Mouse (Mus musculus) kidney, postnatal 0 days (tissue): ENCODE data around the gene Rabl6. TPM values are rescaled to one million over a fixed set of nuclear protein-coding genes. Genes with fewer than 3 reads are reported as not detected.

ENCODE experiments used
- ATAC-seq: fragments of 200-750 bp; cut with Nextera tagmentation; replicated peaks from 2 replicates; pipeline ENCODE4 v1.8.0; 2017; ENCODE audit warnings: low read depth, moderate number of reproducible peaks, moderate TSS enrichment, moderate library complexity; ENCODE audit not compliant: low FRiP score
- DNase-seq: peaks from one replicate; pipeline ENCODE4 v3.0.0-alpha.2; 2016; ENCODE audit warnings: low spot score
- H3K27ac ChIP-seq: fragments of 300-500 bp; sonication (generic); 2 replicates; pipeline ENCODE4 v1.5.1; 2014; ENCODE audit warnings: mild to moderate bottlenecking
- H3K27me3 ChIP-seq: fragments of 300-500 bp; sonication (generic); 2 replicates; pipeline ENCODE4 v1.6.1; 2014; ENCODE audit warnings: low read length, mixed read lengths; ENCODE audit not compliant: insufficient read depth
- H3K36me3 ChIP-seq: fragments of 300-500 bp; sonication (generic); 2 replicates; pipeline ENCODE4 v1.6.1; 2014; ENCODE audit warnings: low read length, mixed read lengths; ENCODE audit not compliant: insufficient read depth
- H3K4me1 ChIP-seq: fragments of 300-500 bp; sonication (generic); replicated peaks from 2 replicates; pipeline ENCODE4 v1.6.1; 2014; ENCODE audit warnings: antibody characterized with exemption, low read length, mixed read lengths; ENCODE audit not compliant: insufficient read depth
- H3K4me2 ChIP-seq: fragments of 300-500 bp; sonication (generic); 2 replicates; pipeline ENCODE4 v1.6.1; 2014; ENCODE audit warnings: mild to moderate bottlenecking, low read length, moderate library complexity, mixed read lengths
- H3K4me3 ChIP-seq: fragments of 300-500 bp; sonication (generic); replicated peaks from 2 replicates; pipeline ENCODE4 v1.5.1; 2014; ENCODE audit warnings: low read depth, low read length
- H3K9ac ChIP-seq: fragments of 300-500 bp; sonication (generic); 2 replicates; pipeline ENCODE4 v1.6.1; 2014; ENCODE audit warnings: low read depth, low read length
- H3K9me3 ChIP-seq: fragments of 300-500 bp; sonication (generic); replicated peaks from 2 replicates; pipeline ENCODE4 v1.6.1; 2016; ENCODE audit warnings: low read length, inconsistent platforms, mixed read lengths
- CTCF ChIP-seq: IDR thresholded peaks from 2 replicates; pipeline ENCODE4 v1.5.1; 2016; ENCODE audit warnings: antibody characterized with exemption, low read depth, mild to moderate bottlenecking, moderate library complexity
- WGBS: fragments of 180-500 bp; shearing (Covaris S2); extraction: QIAGEN DNeasy Blood & Tissue Kit; methylation state at CpG from one replicate; pipeline ENCODE4 v1.1.7; 2014; 5-methylcytosine and 5-hydroxymethylcytosine counted together
- polyA plus RNA-seq: library from polyadenylated mRNA; unstranded; fragments of >200 nt; fragmentation: Nextera tagmentation; extraction: Ambion mirVana; gene quantifications from 2 replicates; pipeline ENCODE4 v1.2.1, GENCODE M21; 2015

Rabl6 gene
- polyA plus RNA-seq, 1 experiment from 2014 or later, result 45.6 TPM

- H3K9me3 ChIP-seq, result no peaks in the 10 kb centered on the region
- DNase-seq, result no peak
- peaks cover 30% of the 10 kb centered on the region for H3K27me3 ChIP-seq
- 8% methylated on average over 11 of the region's 11 CpGs for WGBS
- H3K9ac ChIP-seq, result peak overlapping the region; percentile 54
- no peak for ATAC-seq
- H3K27ac ChIP-seq, result peak overlapping the region; percentile 90
- 0 out of 2 replicates have a peak, but pooled peaks cover 5% of the 10 kb centered on the region for H3K36me3 ChIP-seq
- no peak for TF ChIP-seq CTCF
- H3K4me1 ChIP-seq, result peaks cover 39% of the 10 kb centered on the region
- H3K4me2 ChIP-seq, result peak overlapping the region; percentile 91
- peak overlapping the region; percentile 54 for H3K4me3 ChIP-seq
Measured at GRCm38 (mm10) chr2:25574136-25574535, 34.2 kb downstream of the Rabl6 start.

- H3K27me3 ChIP-seq, result peaks cover 20% of the 10 kb centered on the region
Measured at GRCm38 (mm10) chr2:25573068-25573467, 35.3 kb downstream of the Rabl6 start.

GRCm38 (mm10) chr2:25571221-25571620 lies 37.1 kb downstream of the Rabl6 start:
- no peak overlapping the region for H3K27ac ChIP-seq
- H3K36me3 ChIP-seq, result 0 out of 2 replicates have a peak, but pooled peaks cover 11% of the 10 kb centered on the region
- peaks cover 17% of the 10 kb centered on the region for H3K4me1 ChIP-seq
- ATAC-seq (no peak), DNase-seq (no peak)
- no peaks in the 10 kb centered on the region for H3K9me3 ChIP-seq
- no peak overlapping the region for H3K9ac ChIP-seq
- no peak for TF ChIP-seq CTCF
- H3K4me2 ChIP-seq, result no peak overlapping the region
- no peak overlapping the region for H3K4me3 ChIP-seq
- WGBS, result 85% methylated on average over 4 of the region's 4 CpGs
- 0 out of 2 replicates have a peak, but pooled peaks cover 2% of the 10 kb centered on the region for H3K27me3 ChIP-seq

More at GRCm38 (mm10) chr2:25573068-25573467, 35.3 kb downstream of the Rabl6 start:
- no peak for DNase-seq
- 79% methylated on average over 2 of the region's 2 CpGs for WGBS
- Histone ChIP-seq H3K36me3 (0 out of 2 replicates have a peak, but pooled peaks cover 5% of the 10 kb centered on the region), H3K4me2 (no peak overlapping the region; the same call in 1 of the 2 replicates), H3K4me1 (peaks cover 28% of the 10 kb centered on the region), H3K9ac (no peak overlapping the region), H3K4me3 (no peak overlapping the region), H3K9me3 (no peaks in the 10 kb centered on the region), H3K27ac (no peak overlapping the region)
- ATAC-seq, result no peak
- no peak for TF ChIP-seq CTCF

- H3K27me3 ChIP-seq, result no peaks in the 10 kb centered on the region
Measured at GRCm38 (mm10) chr2:25569323-25569722, 39.0 kb downstream of the Rabl6 start.

GRCm38 (mm10) chr2:25568473-25569019 lies 39.8 kb downstream of the Rabl6 start:
- peaks cover 6% of the 10 kb centered on the region; the same call in 1 of the 2 replicates for H3K4me1 ChIP-seq
- H3K36me3 ChIP-seq, result peaks cover 32% of the 10 kb centered on the region
- DNase-seq (no peak), ATAC-seq (peak; percentile 12)
- no peaks in the 10 kb centered on the region for H3K27me3 ChIP-seq
- TF ChIP-seq CTCF, result no peak
- H3K4me2 ChIP-seq, result no peak overlapping the region
- no peak overlapping the region for H3K27ac ChIP-seq
- H3K9ac ChIP-seq, result no peak overlapping the region
- no peak overlapping the region for H3K4me3 ChIP-seq
- no peaks in the 10 kb centered on the region for H3K9me3 ChIP-seq
- 82% methylated on average over 6 of the region's 6 CpGs for WGBS

More at GRCm38 (mm10) chr2:25569323-25569722, 39.0 kb downstream of the Rabl6 start:
- no peak for ATAC-seq
- no peak overlapping the region for H3K9ac ChIP-seq
- no peak overlapping the region for H3K4me3 ChIP-seq
- H3K4me2 ChIP-seq, result no peak overlapping the region
- H3K27ac ChIP-seq, result no peak overlapping the region
- 96% methylated on average over 3 of the region's 3 CpGs for WGBS
- peaks cover 26% of the 10 kb centered on the region; the same call in 1 of the 2 replicates for H3K36me3 ChIP-seq
- no peak for DNase-seq
- TF ChIP-seq CTCF, result no peak
- no peaks in the 10 kb centered on the region for H3K9me3 ChIP-seq
- H3K4me1 ChIP-seq, result peaks cover 11% of the 10 kb centered on the region; the same call in 1 of the 2 replicates

GRCm38 (mm10) chr2:25566558-25566957 lies 41.8 kb downstream of the Rabl6 start:
- no peaks in the 10 kb centered on the region for H3K4me1 ChIP-seq
- 82% methylated on average over 6 of the region's 6 CpGs for WGBS
- H3K27me3 ChIP-seq, result no peaks in the 10 kb centered on the region
- H3K4me2 ChIP-seq, result no peak overlapping the region
- no peak overlapping the region for H3K9ac ChIP-seq
- TF ChIP-seq CTCF, result peak; percentile 54
- ATAC-seq, result no peak
- DNase-seq, result no peak
- no peak overlapping the region for H3K4me3 ChIP-seq
- peaks cover 49% of the 10 kb centered on the region for H3K36me3 ChIP-seq
- H3K27ac ChIP-seq, result no peak overlapping the region
- no peaks in the 10 kb centered on the region for H3K9me3 ChIP-seq
